Mouse (Mus musculus): Measurements from ENCODE around the gene Tmem53. TPM values are rescaled to one million over a fixed set of nuclear protein-coding genes. Genes with fewer than 3 reads are reported as not detected.

The Tmem53 gene
- polyA plus RNA-seq, 1 experiment: 0.06 TPM

DNA sequence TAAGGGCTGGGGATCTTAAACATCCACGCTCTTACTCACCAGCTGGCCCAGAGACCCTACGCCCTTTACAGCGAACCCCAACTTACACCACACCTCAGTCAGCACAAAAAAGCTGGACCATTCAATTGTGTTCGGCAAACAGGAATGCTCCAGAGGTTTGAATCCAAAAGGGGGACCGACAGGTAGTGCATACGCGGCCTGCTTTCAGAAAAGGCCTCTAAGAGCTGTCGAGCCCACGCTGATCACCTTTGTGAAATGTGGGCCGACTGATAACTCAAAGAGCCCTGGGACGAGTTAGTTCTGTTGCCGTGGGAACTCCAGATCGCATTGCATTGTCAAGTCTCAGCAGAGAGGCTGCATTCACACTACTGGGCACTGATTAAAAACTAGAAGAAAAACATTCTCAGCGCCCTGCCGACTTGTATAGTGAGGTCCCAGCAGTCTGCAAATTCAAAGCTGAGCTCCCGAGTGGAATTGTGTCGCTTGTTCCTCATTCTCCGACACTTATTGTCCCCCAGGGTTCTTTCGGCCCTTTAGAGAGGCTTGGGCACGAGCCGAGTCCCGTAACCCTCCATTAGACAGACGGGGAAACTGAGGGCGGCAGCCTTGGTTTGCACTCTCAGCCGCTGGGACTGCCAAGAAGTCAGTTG, 36.7 kb downstream of the Tmem53 start:
- TF ChIP-seq GATA1 (IDR thresholded peaks at IDR 0.05; ENCODE audit: low read length) (no peak), TAL1 (IDR thresholded peaks at IDR 0.05; ENCODE audit: low read length) (no peak)
- Histone ChIP-seq H3K36me3 (ENCODE audit: control insufficient read depth) (peaks cover 48% of the 10 kb centered on the region), H3K27me3 (ENCODE audit: control insufficient read depth) (no peaks in the 10 kb centered on the region), H3K4me1 (ENCODE audit: control insufficient read depth) (peaks cover 44% of the 10 kb centered on the region), H3K9me3 (ENCODE audit: control insufficient read depth, low read length) (no peaks in the 10 kb centered on the region), H3K4me3 (replicated peaks) (peak overlapping the region; percentile 85)

GRCm38 (mm10) chr4:117288927-117289801, 37.4 kb downstream of the Tmem53 start:
- no peak for TF ChIP-seq TAL1 (IDR thresholded peaks at IDR 0.05; ENCODE audit: low read length)
- TF ChIP-seq GATA1 (IDR thresholded peaks at IDR 0.05; ENCODE audit: low read length): no peak
- H3K9me3 ChIP-seq (ENCODE audit: control insufficient read depth, low read length): no peaks in the 10 kb centered on the region
- H3K4me1 ChIP-seq (ENCODE audit: control insufficient read depth): peaks cover 42% of the 10 kb centered on the region
- peak overlapping the region; percentile 85 for H3K4me3 ChIP-seq (replicated peaks)
- no peaks in the 10 kb centered on the region for H3K27me3 ChIP-seq (ENCODE audit: control insufficient read depth)
- peaks cover 40% of the 10 kb centered on the region for H3K36me3 ChIP-seq (ENCODE audit: control insufficient read depth)

DNA sequence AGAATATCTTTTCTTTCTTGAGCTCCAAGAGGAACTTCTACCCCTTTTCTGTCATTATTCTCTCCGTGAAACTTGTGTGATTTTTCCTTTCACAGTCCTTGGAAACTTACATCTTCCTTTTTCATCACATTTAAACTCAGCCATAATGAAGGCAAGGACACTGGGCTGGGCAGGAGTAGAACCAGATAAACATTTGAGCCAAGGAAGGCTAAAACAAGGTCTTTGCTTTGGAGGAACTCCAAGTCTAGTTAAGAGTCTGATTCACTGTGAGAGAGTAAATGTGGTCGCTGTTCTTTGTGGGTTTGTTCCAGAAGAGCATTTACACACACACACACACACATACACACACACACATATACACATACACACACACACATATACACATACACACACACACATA, 39.9 kb downstream of the Tmem53 start:
- TF ChIP-seq GATA1 (IDR thresholded peaks at IDR 0.05; ENCODE audit: low read length): no peak
- TF ChIP-seq TAL1 (IDR thresholded peaks at IDR 0.05; ENCODE audit: low read length): no peak
- Histone ChIP-seq H3K4me3 (replicated peaks) (no peak overlapping the region), H3K4me1 (ENCODE audit: control insufficient read depth) (peaks cover 30% of the 10 kb centered on the region), H3K36me3 (ENCODE audit: control insufficient read depth) (peaks cover 15% of the 10 kb centered on the region), H3K9me3 (ENCODE audit: control insufficient read depth, low read length) (no peaks in the 10 kb centered on the region), H3K27me3 (ENCODE audit: control insufficient read depth) (peaks cover 8% of the 10 kb centered on the region)

GRCm38 (mm10) chr4:117296849-117297593, 45.3 kb downstream of the Tmem53 start:
- H3K4me1 ChIP-seq (ENCODE audit: control insufficient read depth): no peaks in the 10 kb centered on the region; the same call in 1 of the 2 replicates
- no peaks in the 10 kb centered on the region for H3K36me3 ChIP-seq (ENCODE audit: control insufficient read depth)
- TF ChIP-seq TAL1 (IDR thresholded peaks at IDR 0.05; ENCODE audit: low read length) (no peak), GATA1 (IDR thresholded peaks at IDR 0.05; ENCODE audit: low read length) (no peak)
- no peak overlapping the region for H3K4me3 ChIP-seq (replicated peaks)
- H3K27me3 ChIP-seq (ENCODE audit: control insufficient read depth): peaks cover 42% of the 10 kb centered on the region
- H3K9me3 ChIP-seq (ENCODE audit: control insufficient read depth, low read length): no peaks in the 10 kb centered on the region

GRCm38 (mm10) chr4:117297819-117298218, 46.1 kb downstream of the Tmem53 start:
- H3K4me3 ChIP-seq (replicated peaks): no peak overlapping the region
- no peaks in the 10 kb centered on the region for H3K36me3 ChIP-seq (ENCODE audit: control insufficient read depth)
- no peak for TF ChIP-seq TAL1 (IDR thresholded peaks at IDR 0.05; ENCODE audit: low read length)
- no peak for TF ChIP-seq GATA1 (IDR thresholded peaks at IDR 0.05; ENCODE audit: low read length)
- peaks cover 50% of the 10 kb centered on the region for H3K27me3 ChIP-seq (ENCODE audit: control insufficient read depth)
- H3K4me1 ChIP-seq (ENCODE audit: control insufficient read depth): no peaks in the 10 kb centered on the region
- H3K9me3 ChIP-seq (ENCODE audit: control insufficient read depth, low read length): no peaks in the 10 kb centered on the region; the same call in 1 of the 2 replicates

GRCm38 (mm10) chr4:117299921-117300320, 48.2 kb downstream of the Tmem53 start:
- peaks cover 72% of the 10 kb centered on the region for H3K27me3 ChIP-seq (ENCODE audit: control insufficient read depth)
- no peak overlapping the region for H3K4me3 ChIP-seq (replicated peaks)
- no peaks in the 10 kb centered on the region for H3K36me3 ChIP-seq (ENCODE audit: control insufficient read depth)

GRCm38 (mm10) chr4:117302027-117302806, 50.5 kb downstream of the Tmem53 start:
- Histone ChIP-seq H3K27me3 (ENCODE audit: control insufficient read depth) (peaks cover 83% of the 10 kb centered on the region), H3K4me3 (replicated peaks) (no peak overlapping the region), H3K9me3 (ENCODE audit: control insufficient read depth, low read length) (peaks cover 15% of the 10 kb centered on the region; the same call in 1 of the 2 replicates), H3K4me1 (ENCODE audit: control insufficient read depth) (peaks cover 11% of the 10 kb centered on the region), H3K36me3 (ENCODE audit: control insufficient read depth) (no peaks in the 10 kb centered on the region)
- TF ChIP-seq GATA1 (IDR thresholded peaks at IDR 0.05; ENCODE audit: low read length) (no peak), TAL1 (IDR thresholded peaks at IDR 0.05; ENCODE audit: low read length) (no peak)

More at GRCm38 (mm10) chr4:117299921-117300320, 48.2 kb downstream of the Tmem53 start:
- Histone ChIP-seq H3K9me3 (ENCODE audit: control insufficient read depth, low read length) (peaks cover 15% of the 10 kb centered on the region; the same call in 1 of the 2 replicates), H3K4me1 (ENCODE audit: control insufficient read depth) (peaks cover 11% of the 10 kb centered on the region)
- TF ChIP-seq GATA1 (IDR thresholded peaks at IDR 0.05; ENCODE audit: low read length) (no peak), TAL1 (IDR thresholded peaks at IDR 0.05; ENCODE audit: low read length) (no peak)

DNA sequence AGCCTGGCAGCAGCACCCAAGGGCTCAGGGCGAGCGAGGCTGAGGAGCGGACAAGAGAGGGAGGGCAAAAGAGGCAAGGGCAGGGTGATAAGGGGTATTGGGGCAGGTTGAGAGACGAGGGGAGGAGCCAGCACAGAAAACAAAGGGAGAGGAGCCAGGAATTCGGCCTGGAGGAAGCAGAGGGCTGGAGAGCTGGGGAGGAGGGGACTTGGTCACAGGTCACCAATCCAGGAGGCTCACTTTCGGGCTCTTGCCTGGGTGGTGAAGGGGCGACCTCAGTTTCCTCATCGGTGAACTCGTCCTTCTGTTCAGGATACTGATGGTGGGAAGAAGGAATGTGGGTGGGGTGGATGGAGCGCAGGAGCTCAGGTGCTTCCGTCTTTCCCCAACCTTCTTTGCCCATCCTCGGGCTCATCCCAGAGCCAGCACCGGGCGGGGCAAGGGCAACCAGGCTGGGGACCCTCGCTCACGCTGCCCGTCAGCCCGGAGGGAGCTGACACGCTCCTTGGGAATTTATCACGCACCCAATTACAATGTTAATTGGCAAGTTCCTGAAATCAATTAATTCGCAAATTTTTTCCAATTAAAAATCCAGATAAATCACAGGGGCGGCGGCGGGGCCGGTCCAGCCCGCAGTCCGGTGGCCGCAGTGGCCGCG, 52.0 kb downstream of the Tmem53 start:
- no peak for TF ChIP-seq TAL1 (IDR thresholded peaks at IDR 0.05; ENCODE audit: low read length)
- no peak for TF ChIP-seq GATA1 (IDR thresholded peaks at IDR 0.05; ENCODE audit: low read length)
- H3K4me3 ChIP-seq (replicated peaks): no peak overlapping the region
- peaks cover 15% of the 10 kb centered on the region; the same call in 1 of the 2 replicates for H3K9me3 ChIP-seq (ENCODE audit: control insufficient read depth, low read length)
- peaks cover 93% of the 10 kb centered on the region for H3K27me3 ChIP-seq (ENCODE audit: control insufficient read depth)
- no peaks in the 10 kb centered on the region for H3K36me3 ChIP-seq (ENCODE audit: control insufficient read depth)
- H3K4me1 ChIP-seq (ENCODE audit: control insufficient read depth): peaks cover 11% of the 10 kb centered on the region

Measured in erythroblast, embryonic 14.5 days (primary cell).